Mouse (Mus musculus) brown adipose tissue, adult 24 weeks (tissue): Measurements from ENCODE around the gene Gli1. TPM values are rescaled to one million over a fixed set of nuclear protein-coding genes. Genes with fewer than 3 reads are reported as not detected.

Experiments
- H3K27ac ChIP-seq: fragments of 200-500 bp; replicated peaks from 2 replicates; pipeline ENCODE4 v1.5.1; 2012; ENCODE audit warnings: low read depth, mild to moderate bottlenecking, low read length
- H3K4me1 ChIP-seq: fragments of 200-500 bp; 2 replicates; pipeline ENCODE4 v1.6.1; 2012; ENCODE audit warnings: low read length, mixed read lengths; ENCODE audit not compliant: control insufficient read depth, insufficient read depth, insufficient read length
- H3K4me3 ChIP-seq: fragments of 200-500 bp; 2 replicates; pipeline ENCODE4 v1.5.1; 2012; ENCODE audit warnings: low read depth, mild to moderate bottlenecking, low read length, moderate library complexity; ENCODE audit not compliant: insufficient read depth
- polyA plus RNA-seq: library from polyadenylated mRNA; stranded (reverse); fragments of >200 nt; gene quantifications from 2 replicates; pipeline ENCODE4 v1.2.4, GENCODE M21; 2012; ENCODE audit not compliant: missing spikeins, insufficient read depth, insufficient read length

Gene Gli1
- polyA plus RNA-seq, 1 experiment, result 0.79 TPM

- Histone ChIP-seq H3K27ac (no peak overlapping the region), H3K4me1 (no peaks in the 10 kb centered on the region; the same call in 1 of the 2 replicates), H3K4me3 (no peak overlapping the region)
Observed at GRCm38 (mm10) chr10:127294895-127295510, 46.8 kb downstream of the Gli1 start.

GRCm38 (mm10) chr10:127293590-127294113, 48.1 kb downstream of the Gli1 start:
- H3K4me3 ChIP-seq, result peak overlapping the region; percentile 25
- no peaks in the 10 kb centered on the region; the same call in 1 of the 2 replicates for H3K4me1 ChIP-seq
- H3K27ac ChIP-seq, result peak overlapping the region; percentile 63

- Histone ChIP-seq H3K27ac (peak overlapping the region; percentile 63; the same call in 1 of the 2 replicates), H3K4me1 (no peaks in the 10 kb centered on the region; the same call in 1 of the 2 replicates), H3K4me3 (peak overlapping the region; percentile 25; the same call in 1 of the 2 replicates)
Observed at GRCm38 (mm10) chr10:127292987-127293538, 48.7 kb downstream of the Gli1 start.

- Histone ChIP-seq H3K4me1 (peaks cover 7% of the 10 kb centered on the region), H3K4me3 (peak overlapping the region; percentile 84), H3K27ac (peak overlapping the region; percentile 74)
Observed at GRCm38 (mm10) chr10:127291881-127292638, 49.7 kb downstream of the Gli1 start.

GRCm38 (mm10) chr10:127290930-127291880, 50.6 kb downstream of the Gli1 start:
- Histone ChIP-seq H3K4me3 (peak overlapping the region; percentile 84), H3K27ac (peak overlapping the region; percentile 74), H3K4me1 (peaks cover 10% of the 10 kb centered on the region)

- Histone ChIP-seq H3K27ac (peak overlapping the region; percentile 99), H3K4me3 (peak overlapping the region; percentile 87), H3K4me1 (peaks cover 10% of the 10 kb centered on the region)
Observed at GRCm38 (mm10) chr10:127290307-127290929, 51.4 kb downstream of the Gli1 start.

GRCm38 (mm10) chr10:127289573-127290191, 52.1 kb downstream of the Gli1 start:
- peak overlapping the region; percentile 99 for H3K27ac ChIP-seq

GRCm38 (mm10) chr10:127288800-127289572, 52.8 kb downstream of the Gli1 start, which contains the start of gene Mbd6:
TSS of gene Mbd6 (minus strand) at chr10:127289018.
- peaks cover 10% of the 10 kb centered on the region for H3K4me1 ChIP-seq
- H3K4me3 ChIP-seq, result peak within 1 kb of the TSS; percentile 87

More at GRCm38 (mm10) chr10:127289573-127290191, 52.1 kb downstream of the Gli1 start:
- H3K4me1 ChIP-seq, result peaks cover 10% of the 10 kb centered on the region
- H3K4me3 ChIP-seq, result peak overlapping the region; percentile 87

GRCm38 (mm10) chr10:127288328-127288799, 53.4 kb downstream of the Gli1 start:
- peaks cover 10% of the 10 kb centered on the region for H3K4me1 ChIP-seq
- H3K4me3 ChIP-seq, result peak overlapping the region; percentile 87

More at GRCm38 (mm10) chr10:127288800-127289572, 52.8 kb downstream of the Gli1 start, which contains the start of gene Mbd6:
- peak within 1 kb of the TSS; percentile 99 for H3K27ac ChIP-seq

GRCm38 (mm10) chr10:127287936-127288293, 53.9 kb downstream of the Gli1 start:
- Histone ChIP-seq H3K4me1 (peaks cover 10% of the 10 kb centered on the region), H3K27ac (peak overlapping the region; percentile 99), H3K4me3 (peak overlapping the region; percentile 87)

More at GRCm38 (mm10) chr10:127288328-127288799, 53.4 kb downstream of the Gli1 start:
- H3K27ac ChIP-seq, result peak overlapping the region; percentile 99

- peaks cover 10% of the 10 kb centered on the region for H3K4me1 ChIP-seq
Observed at GRCm38 (mm10) chr10:127287271-127287935, 54.4 kb downstream of the Gli1 start.

GRCm38 (mm10) chr10:127286730-127287129, 55.0 kb downstream of the Gli1 start:
- peak overlapping the region; percentile 99 for H3K27ac ChIP-seq
- H3K4me3 ChIP-seq, result peak overlapping the region; percentile 87
- peaks cover 10% of the 10 kb centered on the region for H3K4me1 ChIP-seq

More at GRCm38 (mm10) chr10:127287271-127287935, 54.4 kb downstream of the Gli1 start:
- Histone ChIP-seq H3K4me3 (peak overlapping the region; percentile 87), H3K27ac (peak overlapping the region; percentile 99)
